Mouse (Mus musculus) hematopoietic multipotent progenitor cell, adult 10-12 weeks (in vitro differentiated cells): Measurements from ENCODE around the gene Arl8a. TPM values are rescaled to one million over a fixed set of nuclear protein-coding genes. Genes with fewer than 3 reads are reported as not detected.

ENCODE experiments used
- polyA plus RNA-seq: library from polyadenylated mRNA; stranded (reverse); fragments of >175 nt; gene quantifications from 2 replicates; pipeline ENCODE4 v1.2.3, GENCODE M21; 2012; ENCODE audit warnings: low replicate concordance

Arl8a gene
- polyA plus RNA-seq, result 116 and 131 TPM in 2 replicates

GRCm38 (mm10) chr1:135146077-135146945, at the start of gene Arl8a:
Gene Arl8a (plus strand): TSS chr1:135146824.

DNA sequence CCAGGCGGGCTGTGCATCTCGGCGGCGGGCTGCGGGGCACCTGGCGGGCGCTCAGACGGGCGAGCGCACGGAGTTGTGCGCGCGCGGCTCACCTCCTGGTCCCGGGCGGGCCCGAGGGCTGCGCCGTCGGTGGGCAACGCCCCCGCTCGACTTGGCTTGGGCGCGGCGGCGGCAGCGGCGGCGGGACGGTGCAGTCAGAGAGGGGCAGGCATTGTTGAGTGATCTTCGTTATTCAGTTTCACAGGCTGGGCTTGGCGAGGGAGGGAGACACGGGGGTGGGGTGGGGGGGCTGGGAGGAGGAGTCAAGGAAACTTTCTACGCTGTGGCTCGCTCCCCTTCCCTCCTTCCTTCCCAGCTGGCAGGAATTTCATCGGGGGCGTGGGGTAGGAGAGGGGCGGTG, 41.5 kb upstream of the Arl8a start, which contains the start of gene Lgr6:
Lgr6 (minus strand) TSS at position 153 of the 400 bp plus-strand sequence.

DNA sequence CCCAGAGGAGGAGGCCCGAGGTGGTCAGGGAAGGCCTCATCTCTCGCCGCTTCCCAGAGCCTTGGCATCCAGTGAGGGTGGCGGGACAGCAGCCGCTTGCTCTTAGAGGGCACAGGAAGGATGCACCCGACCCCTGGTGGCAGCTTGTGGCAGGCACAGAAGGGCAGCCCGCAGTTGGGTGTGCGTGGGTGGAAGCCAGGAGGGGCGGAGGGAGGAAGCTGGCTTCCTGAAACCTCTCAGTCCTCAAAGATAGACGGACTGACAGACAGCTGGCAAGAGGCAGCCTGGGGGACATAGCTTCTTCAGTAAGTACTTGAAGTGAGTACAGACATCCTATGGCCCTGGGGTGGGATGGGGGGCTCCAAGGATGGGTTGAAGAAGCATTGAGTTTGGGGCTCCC, 14.2 kb upstream of the Arl8a start, which contains the start of gene Ptpn7:
Ptpn7 (plus strand) TSS at position 228 of the 400 bp plus-strand sequence.

DNA sequence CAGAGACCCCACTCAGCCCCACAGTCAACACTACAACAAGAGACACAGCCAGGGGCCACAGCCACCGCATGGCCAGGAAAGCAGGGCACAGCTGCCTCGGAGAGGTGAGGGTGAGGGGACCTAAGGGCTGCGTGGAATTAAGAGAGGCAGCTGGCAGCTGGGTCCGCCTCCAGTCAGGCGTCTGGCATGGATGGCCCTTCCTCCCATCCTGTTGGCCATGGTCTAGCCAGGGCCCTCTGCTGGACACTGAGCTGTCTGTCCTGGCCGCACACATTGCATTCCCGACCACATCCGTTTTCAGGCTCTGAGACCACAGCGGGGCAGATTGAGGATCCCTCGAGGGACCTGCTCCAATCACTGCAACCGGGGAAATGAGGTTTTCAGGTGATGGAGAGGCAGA, 20.8 kb downstream of the Arl8a start, which contains the start of gene Gpr37l1:
Gpr37l1 (minus strand) TSS at position 247 of the 400 bp plus-strand sequence.

Other genes with a start within 250 kb of the Arl8a start
- 3.7 and 4.6 TPM in 2 replicates for gene Ppp1r12b, start 190.9 kb upstream of the Arl8a start, polyA plus RNA-seq
- 11.1 and 11.4 TPM in 2 replicates for gene Ube2t, start 184.3 kb upstream of the Arl8a start, polyA plus RNA-seq
- gene Lgr6, start 41.5 kb upstream of the Arl8a start, polyA plus RNA-seq, result 0.04 TPM in 1 of 2 replicates, not detected in the other
- gene Ptpn7, start 14.1 kb upstream of the Arl8a start, polyA plus RNA-seq, result 63.6 and 82.9 TPM in 2 replicates
- not detected in 2 replicates for gene Gpr37l1, start 20.9 kb downstream of the Arl8a start, polyA plus RNA-seq
- gene Elf3, start 111.7 kb downstream of the Arl8a start, polyA plus RNA-seq, result 0.06 TPM in 1 of 2 replicates, not detected in the other
- gene Rnpep, start 137.3 kb downstream of the Arl8a start, polyA plus RNA-seq, result 36.5 and 52.8 TPM in 2 replicates
- 1.4 and 2.3 TPM in 2 replicates for gene Timm17a, start 167.0 kb downstream of the Arl8a start, polyA plus RNA-seq
- not detected in 2 replicates for gene Lmod1, start 178.0 kb downstream of the Arl8a start, polyA plus RNA-seq
- gene Shisa4, start 228.4 kb downstream of the Arl8a start, polyA plus RNA-seq, result 0.47 and 0.56 TPM in 2 replicates